Mouse (Mus musculus): ENCODE measurements around the gene Gpr158. TPM values are rescaled to one million over a fixed set of nuclear protein-coding genes. Genes with fewer than 3 reads are reported as not detected.

The Gpr158 gene
- polyA plus RNA-seq, 1 experiment from 2014 or later = 0.05 TPM

Other genes with a start within 250 kb of the Gpr158 start
- gene Enkur, start 162.2 kb upstream of the Gpr158 start, polyA plus RNA-seq (2016; fragmentation: Nextera tagmentation; extraction: Ambion mirVana) = 0.27 and 0.72 TPM in 2 replicates
- gene Thnsl1, start 161.8 kb upstream of the Gpr158 start, polyA plus RNA-seq (2016; fragmentation: Nextera tagmentation; extraction: Ambion mirVana) = 13.5 and 16.4 TPM in 2 replicates